Mouse (Mus musculus) bone marrow, adult 2 months (tissue): ENCODE measurements around the gene Cul4a.

Source experiments
- CTCF ChIP-seq: fragments of 200-500 bp; IDR thresholded peaks from 2 replicates; pipeline ENCODE4 v1.5.1; 2011; ENCODE audit warnings: low read length, control low read depth; ENCODE audit not compliant: control insufficient read depth, insufficient read depth
- POLR2A ChIP-seq: fragments of 200-500 bp; IDR thresholded peaks from 2 replicates; pipeline ENCODE4 v1.6.1; 2011; ENCODE audit warnings: low read depth, mild to moderate bottlenecking, control low read depth, low read length, borderline replicate concordance; ENCODE audit not compliant: control insufficient read depth

- TF ChIP-seq POLR2A (no peak), CTCF (no peak)
Observed at GRCm38 (mm10) chr8:13063112-13063511, 42.3 kb upstream of the Cul4a start.
